Mouse (Mus musculus): ENCODE results near the gene Nudt16l1. TPM values are rescaled to one million over a fixed set of nuclear protein-coding genes. Genes with fewer than 3 reads are reported as not detected.
A peak's percentile ranks its signal among the peaks of the same experiment; 100 is the strongest.

Gene Nudt16l1
- total RNA-seq, 2 experiments from 2014 or later: 20.5 to 21.3 TPM

- no peak for DNase-seq
- intact Hi-C loops (cut with DNase I): no loop called here
Measured at GRCm38 (mm10) chr16:4945415-4945814, 6.9 kb downstream of the Nudt16l1 start.

GRCm38 (mm10) chr16:4946155-4946554 is 7.6 kb downstream of the Nudt16l1 start:
- intact Hi-C loops (cut with DNase I): no loop called here
- no peak for DNase-seq

GRCm38 (mm10) chr16:4947378-4947777 is 8.8 kb downstream of the Nudt16l1 start:
- DNase-seq: no peak
- intact Hi-C loops (cut with DNase I): no loop called here

GRCm38 (mm10) chr16:4956609-4957008 is 18.0 kb downstream of the Nudt16l1 start:
- DNase-seq: no peak
- intact Hi-C loops (cut with DNase I): no loop called here

GRCm38 (mm10) chr16:4957446-4957845 is 18.9 kb downstream of the Nudt16l1 start:
- no peak for DNase-seq
- intact Hi-C loops (cut with DNase I): no loop called here

- DNase-seq: no peak
- intact Hi-C loops (cut with DNase I): no loop called here
Measured at GRCm38 (mm10) chr16:4960260-4960659, 21.7 kb downstream of the Nudt16l1 start.

GRCm38 (mm10) chr16:4963346-4963745 is 24.8 kb downstream of the Nudt16l1 start:
- intact Hi-C loops (cut with DNase I): no loop called here

GRCm38 (mm10) chr16:4963797-4964709 is 25.5 kb downstream of the Nudt16l1 start, which contains the start of gene Anks3:
Anks3 (minus strand) TSS chr16:4964205.
- peak; percentile 94 to 97 for DNase-seq
- intact Hi-C loops (cut with DNase I): loop anchor here (2.0 kb wide), 1 partner anchor 51 kb away; no protein-coding TSS in a partner anchor

More at GRCm38 (mm10) chr16:4963346-4963745, 24.8 kb downstream of the Nudt16l1 start:
- DNase-seq: no peak

- intact Hi-C loops (cut with DNase I): loop anchor here (2.0 kb wide), 1 partner anchor 50 kb away; no protein-coding TSS in a partner anchor
- no peak for DNase-seq
Measured at GRCm38 (mm10) chr16:4964731-4965391, 26.3 kb downstream of the Nudt16l1 start.

GRCm38 (mm10) chr16:4965392-4966129 is 27.0 kb downstream of the Nudt16l1 start:
- DNase-seq: no peak
- intact Hi-C loops (cut with DNase I): loop anchor here (2.0 kb wide), 1 partner anchor 49 kb away; no protein-coding TSS in a partner anchor

- no peak for DNase-seq
- intact Hi-C loops (cut with DNase I): no loop called here
Measured at GRCm38 (mm10) chr16:4968426-4968825, 29.9 kb downstream of the Nudt16l1 start.

GRCm38 (mm10) chr16:4969055-4969843 is 30.7 kb downstream of the Nudt16l1 start:
- intact Hi-C loops (cut with DNase I): no loop called here
- no peak for DNase-seq

GRCm38 (mm10) chr16:4971626-4972025 is 33.1 kb downstream of the Nudt16l1 start:
- intact Hi-C loops (cut with DNase I): no loop called here
- DNase-seq: no peak

- DNase-seq: no peak
- intact Hi-C loops (cut with DNase I): no loop called here
Measured at GRCm38 (mm10) chr16:4974521-4974920, 36.0 kb downstream of the Nudt16l1 start.

- intact Hi-C loops (cut with DNase I): no loop called here
- DNase-seq: no peak
Measured at GRCm38 (mm10) chr16:4976180-4976579, 37.6 kb downstream of the Nudt16l1 start.

GRCm38 (mm10) chr16:4978275-4979051 is 39.9 kb downstream of the Nudt16l1 start:
- intact Hi-C loops (cut with DNase I): no loop called here
- DNase-seq: no peak

GRCm38 (mm10) chr16:4979755-4980380 is 41.3 kb downstream of the Nudt16l1 start:
- DNase-seq: peak; percentile 23 to 34
- intact Hi-C loops (cut with DNase I): loop anchor here (1.0 kb wide), 1 partner anchor 165 kb away; no protein-coding TSS in a partner anchor

- intact Hi-C loops (cut with DNase I): no loop called here
- DNase-seq: no peak
Measured at GRCm38 (mm10) chr16:4984717-4985116, 46.2 kb downstream of the Nudt16l1 start.
